Mouse (Mus musculus) cerebellum, adult 9-11 months (tissue): ENCODE results near the gene Gigyf1.
A peak's percentile ranks its signal among the peaks of the same experiment; 100 is the strongest.

Source experiments
- DNase-seq: peaks from one replicate; pipeline ENCODE4 v3.0.0; 2022

The Gigyf1 gene

DNA sequence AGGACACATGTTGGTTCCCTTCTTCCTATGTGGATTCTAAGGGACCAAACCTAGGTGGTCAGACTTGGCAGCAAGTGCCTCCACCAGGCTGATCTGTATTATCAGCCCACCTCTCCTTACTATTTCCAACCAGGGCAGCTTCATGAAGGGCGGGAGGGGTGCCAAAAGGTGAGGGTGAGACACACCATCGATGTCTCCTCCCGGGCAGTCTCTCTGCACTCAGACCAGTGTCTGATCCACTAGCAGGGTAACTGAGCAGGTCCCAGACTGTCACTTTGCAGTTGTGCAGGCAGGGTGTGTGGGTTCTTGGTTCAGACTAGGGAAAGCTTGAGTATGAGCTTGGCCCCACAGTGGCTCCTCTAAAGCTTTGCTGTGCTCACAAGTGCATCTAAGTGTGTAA, 3.5 kb upstream of the Gigyf1 start:
- peak; percentile 50 for DNase-seq

DNA sequence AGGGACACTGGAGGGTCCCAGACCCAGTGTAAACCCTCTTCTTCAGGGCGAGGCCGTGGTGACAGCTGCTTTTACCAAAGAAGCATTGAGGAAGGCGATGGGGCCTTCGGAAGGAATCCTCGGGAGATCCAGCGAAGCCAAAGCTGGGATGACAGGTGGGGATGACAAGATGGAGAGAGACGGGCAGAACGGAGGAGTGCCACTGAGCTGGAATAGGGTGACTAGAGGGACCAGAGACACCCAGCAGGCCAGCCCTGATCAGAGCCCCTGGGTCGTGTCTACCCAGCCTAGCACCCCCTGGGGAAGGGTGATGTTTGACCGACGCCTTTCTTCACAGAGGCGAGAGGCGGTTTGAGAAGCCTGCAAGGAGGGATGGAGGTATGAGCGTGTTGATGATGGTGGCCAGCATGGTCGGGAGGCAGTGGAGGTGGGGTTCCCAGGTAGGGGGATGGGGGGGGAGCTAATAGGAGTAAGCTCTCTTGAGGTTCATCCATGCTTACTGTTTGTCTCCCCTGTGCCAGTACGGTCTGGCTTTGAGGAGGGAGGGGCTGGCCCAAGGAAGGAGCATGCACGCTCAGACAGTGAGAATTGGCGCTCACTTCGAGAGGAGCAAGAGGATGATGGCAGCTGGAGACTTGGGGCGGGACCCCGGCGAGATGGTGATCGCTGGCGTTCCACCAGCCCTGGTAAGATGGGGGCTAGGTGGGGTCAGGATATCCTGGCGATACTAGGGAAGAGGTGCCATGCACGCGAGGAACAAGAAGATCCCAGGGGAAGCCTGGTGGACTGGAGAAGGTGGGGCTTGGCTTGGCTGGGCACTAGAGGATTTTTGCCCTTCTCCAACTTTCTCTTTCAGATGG, 1.6 kb downstream of the Gigyf1 start:
- DNase-seq, result no peak

DNA sequence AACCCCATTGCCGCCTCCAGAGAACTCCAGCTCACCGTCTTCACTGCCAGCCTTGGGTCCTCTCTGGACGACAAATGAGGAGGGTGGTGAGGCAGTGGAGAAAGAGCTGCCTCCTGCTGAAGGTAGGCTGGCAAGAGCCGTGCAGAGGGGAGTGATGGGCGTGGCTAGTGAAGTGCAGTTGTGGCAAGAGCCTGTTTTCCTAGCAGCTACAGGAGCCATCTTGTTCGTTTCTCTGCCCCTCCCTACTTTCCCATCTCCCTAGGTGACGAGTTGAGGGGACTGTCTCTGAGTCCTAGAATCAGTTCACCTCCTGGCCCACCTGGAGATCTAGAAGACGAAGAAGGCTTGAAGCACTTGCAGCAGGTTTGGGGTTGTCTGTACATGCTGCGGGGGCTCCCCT, 3.5 kb downstream of the Gigyf1 start:
- no peak for DNase-seq

DNA sequence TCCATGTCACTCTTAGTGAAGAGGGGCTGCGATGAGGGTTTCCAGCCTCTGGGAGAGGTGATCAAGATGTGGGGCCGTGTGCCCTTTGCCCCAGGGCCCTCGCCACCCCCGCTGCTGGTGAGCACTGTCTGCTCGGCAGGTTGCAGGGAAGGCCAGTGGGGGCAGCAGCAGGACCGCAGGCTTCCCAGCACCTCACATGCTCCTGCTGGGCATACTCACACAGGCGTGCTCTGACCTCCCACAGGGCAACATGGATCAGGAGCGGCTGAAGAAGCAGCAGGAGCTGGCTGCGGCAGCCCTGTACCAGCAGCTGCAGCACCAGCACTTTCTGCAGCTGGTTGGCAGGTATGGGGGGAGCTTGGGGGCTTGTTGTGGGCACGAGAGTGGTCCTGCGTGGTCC, 4.4 kb downstream of the Gigyf1 start:
- DNase-seq, result no peak

DNA sequence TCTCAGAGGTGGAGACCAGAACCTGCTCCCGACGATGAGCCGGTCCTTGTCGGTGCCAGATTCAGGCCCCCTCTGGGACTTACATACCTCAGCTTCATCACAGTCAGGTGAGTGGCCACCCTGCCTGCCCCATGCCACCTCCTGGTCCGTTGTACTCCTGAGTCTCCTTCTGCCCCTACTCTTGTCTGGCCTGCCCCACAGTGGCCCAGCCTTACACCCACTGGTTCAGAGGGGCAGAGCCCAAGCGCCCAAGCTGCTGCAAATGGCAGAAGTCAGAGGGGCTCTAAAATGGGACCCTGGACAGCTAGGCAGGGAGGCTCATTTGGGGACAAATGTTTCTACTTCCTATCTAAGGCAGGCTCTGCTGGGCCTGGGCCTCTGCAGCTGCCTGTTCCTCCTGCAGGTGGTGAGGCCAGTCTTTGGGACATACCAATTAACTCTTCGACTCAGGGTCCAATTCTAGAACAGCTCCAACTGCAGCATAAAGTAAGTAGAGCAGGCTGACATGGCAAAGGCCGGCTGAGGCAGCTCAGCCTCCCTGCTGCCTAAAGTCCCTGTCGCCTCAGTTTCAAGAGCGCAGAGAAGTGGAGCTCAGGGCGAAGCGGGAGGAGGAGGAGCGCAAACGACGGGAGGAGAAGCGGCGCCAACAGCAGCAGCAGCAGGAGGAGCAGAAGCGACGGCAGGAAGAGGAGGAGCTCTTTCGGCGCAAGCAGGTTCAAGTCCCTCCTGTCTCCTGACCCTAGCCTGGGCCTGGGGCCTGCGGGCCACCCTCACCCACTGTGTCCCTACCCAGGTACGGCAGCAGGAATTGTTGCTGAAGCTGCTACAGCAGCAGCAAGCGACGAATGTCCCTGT, 5.3 kb downstream of the Gigyf1 start:
- DNase-seq, result no peak

DNA sequence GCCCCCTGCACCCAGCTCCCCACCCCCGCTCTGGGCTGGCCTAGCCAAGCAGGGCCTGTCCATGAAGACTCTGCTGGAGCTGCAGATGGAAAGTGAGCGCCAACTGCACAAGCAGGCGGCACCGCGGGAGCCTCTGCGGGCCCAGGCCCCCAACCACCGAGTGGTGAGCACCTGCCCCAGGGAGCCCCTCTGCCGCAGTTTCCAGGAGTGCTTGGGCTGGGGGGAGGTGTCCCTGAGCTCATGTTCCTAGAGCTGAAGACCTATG, 5.8 kb downstream of the Gigyf1 start:
- no peak for DNase-seq

DNA sequence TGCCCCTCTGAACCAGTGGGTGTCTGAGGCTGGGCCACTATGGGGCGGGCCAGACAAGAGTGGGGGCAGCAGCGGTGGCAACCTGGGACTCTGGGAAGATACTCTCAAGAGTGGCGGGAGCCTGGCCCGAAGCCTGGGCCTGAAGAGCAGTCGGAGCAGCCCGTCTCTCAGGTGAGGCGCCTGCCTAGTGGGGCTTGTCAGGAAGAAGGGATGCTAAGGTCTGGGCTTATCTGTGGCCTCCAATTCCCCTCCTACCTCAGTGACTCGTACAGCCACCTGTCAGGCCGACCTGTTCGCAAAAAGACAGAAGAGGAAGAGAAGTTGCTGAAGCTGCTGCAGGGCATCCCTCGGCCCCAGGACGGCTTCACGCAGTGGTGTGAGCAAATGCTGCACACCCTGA, 6.3 kb downstream of the Gigyf1 start:
- no peak for DNase-seq

DNA sequence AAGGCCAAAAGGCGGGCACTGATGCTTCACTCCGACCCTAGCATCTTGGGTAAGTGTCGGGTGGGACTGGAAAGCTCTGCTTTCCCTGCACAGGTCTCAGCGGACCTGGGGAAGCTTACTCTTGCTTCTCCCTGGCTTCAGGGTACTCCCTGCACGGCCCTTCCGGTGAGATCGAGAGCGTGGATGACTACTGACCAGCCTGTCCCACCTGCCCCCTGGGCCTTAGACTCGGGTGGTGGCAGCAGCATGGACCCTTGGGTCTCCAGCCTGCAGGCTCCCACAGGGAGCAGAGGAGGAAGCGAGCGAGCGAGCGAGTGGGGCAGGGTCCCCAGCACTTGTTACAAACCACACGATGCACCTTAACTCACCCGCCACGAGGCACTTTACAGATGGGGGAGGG, 7.2 kb downstream of the Gigyf1 start:
- DNase-seq, result no peak

DNA sequence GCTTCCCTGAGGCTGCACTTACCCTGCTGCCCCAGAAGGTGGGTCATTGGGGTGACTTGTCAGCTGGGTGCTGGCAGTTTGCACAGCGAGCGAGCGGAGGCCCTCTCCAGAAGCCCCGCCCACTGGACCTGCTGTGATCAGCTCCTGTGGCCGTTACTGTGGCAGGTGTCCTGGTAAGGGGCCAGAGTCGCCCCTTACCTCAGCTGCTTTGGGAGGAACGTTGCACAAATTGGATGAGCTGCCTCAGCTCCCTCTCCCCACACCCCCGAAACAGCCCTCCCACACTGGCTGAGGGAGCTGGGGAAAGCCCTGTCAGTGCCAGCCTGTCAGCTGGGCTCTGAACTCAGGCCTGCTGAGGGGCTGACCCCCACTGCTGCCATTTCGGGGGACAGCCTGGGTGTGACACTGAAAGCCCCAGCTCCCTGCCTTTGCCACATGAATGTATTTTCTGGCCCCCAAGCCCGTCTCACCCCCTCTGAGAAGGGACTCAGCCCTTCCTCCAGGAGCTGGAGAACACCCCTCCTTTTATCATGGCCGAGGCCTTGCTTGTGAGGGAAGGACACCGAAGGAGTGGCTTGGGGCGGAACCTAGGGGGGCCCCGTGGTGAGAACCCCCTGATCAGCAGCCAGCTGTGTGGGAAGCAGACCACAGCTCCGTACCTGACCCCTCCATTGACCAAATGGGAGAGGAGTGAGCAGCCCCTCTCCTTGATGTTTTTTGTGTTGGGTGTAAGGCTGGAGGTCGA, 8.0 kb downstream of the Gigyf1 start:
- DNase-seq, result peak; percentile 74

DNA sequence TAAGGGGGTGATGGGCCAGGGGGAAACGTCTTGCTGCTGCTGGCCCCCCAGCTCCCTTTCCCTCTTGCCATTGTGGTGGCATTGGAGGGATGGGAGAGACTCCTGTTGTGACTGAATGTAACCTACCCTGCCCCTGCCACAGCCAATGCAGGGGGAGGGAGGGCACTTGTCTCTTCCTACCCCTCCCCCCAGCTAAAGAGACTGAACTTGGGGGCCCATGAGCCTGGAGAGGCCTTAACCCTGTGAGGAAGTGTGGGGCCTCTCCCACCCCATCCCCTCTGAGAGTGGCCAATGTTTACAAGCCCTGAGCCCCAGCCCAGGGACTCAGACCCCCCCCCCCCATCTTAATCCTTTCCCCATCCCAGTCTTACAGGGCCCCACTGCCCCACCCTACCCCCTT, 9.1 kb downstream of the Gigyf1 start:
- DNase-seq, result no peak

DNA sequence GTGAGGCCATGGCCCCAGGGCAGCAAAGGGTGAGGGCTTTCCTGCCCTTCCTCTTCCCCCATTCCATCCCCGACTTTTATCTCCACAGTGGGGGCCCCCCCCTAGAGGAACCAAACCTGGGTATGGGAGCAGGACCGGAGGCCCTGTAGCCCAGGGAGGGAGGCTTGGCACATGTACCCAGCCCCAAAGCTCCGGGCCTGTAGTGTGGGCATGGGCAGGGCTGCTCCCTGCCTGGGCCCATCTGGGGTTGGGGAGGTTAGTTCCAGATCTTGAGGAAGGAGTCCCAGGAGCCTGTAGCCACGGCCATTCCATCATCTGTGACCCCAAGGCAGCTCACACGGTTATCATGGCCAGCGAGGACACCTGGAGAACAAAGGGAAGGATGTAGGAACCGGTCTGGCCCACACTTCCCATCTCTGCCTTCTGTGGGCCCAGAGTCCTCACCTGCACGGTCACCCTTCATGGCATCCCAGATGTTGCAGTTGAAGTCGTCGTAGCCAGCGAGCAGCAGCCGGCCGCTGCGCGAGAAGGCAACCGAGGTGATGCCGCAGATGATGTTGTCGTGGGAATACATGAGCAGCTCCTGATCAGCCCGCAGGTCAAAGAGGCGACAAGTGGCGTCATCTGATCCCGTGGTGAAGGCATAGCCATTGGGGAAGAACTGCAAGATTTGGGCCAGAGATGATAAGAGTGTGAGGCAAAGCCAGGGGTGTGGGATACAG, 10.1 kb downstream of the Gigyf1 start:
- peak; percentile 58 for DNase-seq

DNA sequence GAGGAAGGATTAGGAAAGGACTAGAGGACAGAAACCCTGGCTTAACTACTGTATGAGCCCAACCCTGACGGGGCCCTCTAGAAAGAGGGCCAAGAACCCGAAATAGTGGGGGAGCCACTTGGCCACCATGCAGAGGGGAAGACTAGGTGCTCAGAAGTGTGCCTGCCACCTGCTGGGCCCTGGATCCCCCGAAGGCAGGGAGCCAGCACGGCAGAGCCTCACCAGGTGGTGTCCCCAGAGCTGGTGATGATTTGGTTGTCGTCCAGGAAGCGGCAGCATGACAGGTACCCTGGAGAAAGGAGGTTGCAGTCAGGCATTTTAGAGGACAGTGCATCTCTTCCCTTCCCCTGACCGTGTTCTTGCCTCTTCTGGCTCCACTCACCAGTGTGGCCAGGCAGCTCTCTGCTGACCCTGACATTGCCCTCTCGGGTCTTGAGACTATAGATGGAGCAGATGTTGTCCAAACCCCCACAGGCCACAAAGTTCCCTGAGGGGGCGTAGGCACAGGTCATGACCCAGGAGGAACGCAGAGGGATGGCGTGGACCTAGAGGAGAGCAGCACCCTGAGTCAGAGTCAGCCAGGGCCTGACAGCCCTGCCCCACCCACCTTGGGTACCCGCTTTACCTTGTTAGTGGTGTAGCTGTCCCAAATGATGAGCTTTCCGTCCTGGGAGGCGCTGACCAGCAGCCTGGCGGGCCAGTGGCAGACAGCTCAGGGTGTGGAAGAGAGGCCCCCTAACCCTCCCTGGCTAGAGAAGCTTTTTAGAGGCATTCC, 11.1 kb downstream of the Gigyf1 start:
- DNase-seq, result peak; percentile 69

DNA sequence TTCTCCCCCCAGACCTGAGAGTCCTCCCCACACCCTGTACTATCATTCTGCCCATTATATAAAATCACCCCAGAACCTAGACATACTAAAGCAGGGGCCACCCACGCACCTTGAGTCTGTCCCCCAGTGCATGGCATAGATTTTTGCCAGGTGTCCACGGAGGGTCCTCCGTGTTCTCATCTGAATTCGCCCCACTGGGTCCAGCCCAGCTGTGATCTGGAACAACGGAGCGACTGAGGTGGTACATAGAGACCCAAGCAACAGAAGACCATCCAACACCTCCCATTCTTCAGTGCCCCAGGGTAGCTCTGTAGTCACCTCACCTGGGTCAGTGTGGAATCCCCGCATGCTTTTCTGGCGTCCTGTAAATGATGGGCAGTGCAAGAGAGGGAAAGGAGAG, 11.7 kb downstream of the Gigyf1 start:
- peak; percentile 61 for DNase-seq

DNA sequence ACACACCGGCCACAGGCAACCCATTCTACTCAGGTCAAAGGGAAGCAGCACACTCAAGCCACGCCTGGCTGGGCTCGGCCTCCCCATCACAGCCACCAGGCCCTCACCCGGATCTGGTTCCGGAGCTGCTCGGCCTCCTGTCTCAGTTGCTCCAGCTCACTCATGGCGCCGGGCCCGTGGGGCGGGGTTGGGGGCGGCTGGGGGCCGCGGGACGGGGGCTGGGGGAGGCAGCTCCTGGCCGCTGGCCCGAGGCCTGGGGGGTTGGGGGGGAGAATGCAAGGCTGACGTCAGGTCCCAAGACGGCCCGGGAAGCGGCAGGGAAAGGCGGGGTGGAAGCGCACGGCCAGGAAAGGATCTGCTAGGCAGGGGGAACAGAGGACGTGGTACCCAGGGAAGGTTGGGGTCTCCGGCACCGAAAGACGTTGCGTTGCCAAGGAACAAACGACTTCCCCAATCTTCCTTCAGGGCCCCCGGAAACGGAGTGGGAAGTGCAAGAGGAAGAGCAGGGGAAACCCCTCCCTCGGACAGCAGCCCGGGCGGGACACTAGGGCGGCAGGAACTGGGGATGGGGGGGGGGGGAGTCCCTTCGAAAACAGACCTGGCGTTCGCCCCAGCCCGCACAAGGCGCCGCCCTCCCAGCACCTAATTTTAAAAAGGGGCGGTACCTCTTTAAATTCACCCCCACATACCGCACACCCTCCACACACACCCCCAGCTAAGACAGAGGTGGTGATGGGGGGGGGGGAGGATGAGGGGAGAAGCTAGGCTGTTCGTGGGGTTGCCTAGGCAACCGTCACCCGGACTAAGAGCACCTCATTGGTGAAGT, 12.5 kb downstream of the Gigyf1 start:
- peak; percentile 83 for DNase-seq

DNA sequence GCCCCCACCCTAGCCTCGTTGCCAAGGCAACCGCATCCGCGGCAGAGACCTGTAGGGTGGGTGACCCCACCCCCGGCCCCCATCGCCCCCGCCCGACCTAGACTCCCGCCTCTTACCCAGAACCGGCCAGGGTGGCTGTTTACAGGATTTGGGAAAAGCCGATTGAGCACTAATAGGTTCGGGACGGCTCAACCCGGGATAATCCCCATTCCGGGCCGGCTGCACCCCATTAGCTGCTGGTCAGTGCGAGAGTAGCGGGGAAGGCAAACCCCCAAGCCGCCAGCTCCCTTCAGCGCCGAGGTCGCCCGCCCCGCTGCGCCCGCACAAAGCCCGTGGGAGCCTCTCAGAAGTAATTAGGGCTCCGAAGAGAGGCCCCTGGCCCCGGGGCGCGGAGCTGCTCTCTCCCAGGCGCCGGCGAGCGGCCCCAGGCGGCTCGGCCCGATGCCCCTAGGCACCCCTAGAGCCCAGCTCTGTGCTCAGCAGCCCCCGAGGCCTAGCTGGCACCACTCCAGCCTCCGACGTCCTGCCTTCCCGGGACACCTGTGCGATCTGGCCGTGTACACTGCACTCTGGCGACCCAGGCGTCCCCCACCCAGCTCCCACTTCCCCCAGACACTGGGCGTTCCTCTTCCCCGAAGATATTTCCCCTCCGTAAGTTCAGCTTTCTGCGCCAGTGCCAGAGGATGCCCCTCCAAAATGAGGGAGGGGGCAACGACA, 13.2 kb downstream of the Gigyf1 start:
- DNase-seq, result peak; percentile 84

DNA sequence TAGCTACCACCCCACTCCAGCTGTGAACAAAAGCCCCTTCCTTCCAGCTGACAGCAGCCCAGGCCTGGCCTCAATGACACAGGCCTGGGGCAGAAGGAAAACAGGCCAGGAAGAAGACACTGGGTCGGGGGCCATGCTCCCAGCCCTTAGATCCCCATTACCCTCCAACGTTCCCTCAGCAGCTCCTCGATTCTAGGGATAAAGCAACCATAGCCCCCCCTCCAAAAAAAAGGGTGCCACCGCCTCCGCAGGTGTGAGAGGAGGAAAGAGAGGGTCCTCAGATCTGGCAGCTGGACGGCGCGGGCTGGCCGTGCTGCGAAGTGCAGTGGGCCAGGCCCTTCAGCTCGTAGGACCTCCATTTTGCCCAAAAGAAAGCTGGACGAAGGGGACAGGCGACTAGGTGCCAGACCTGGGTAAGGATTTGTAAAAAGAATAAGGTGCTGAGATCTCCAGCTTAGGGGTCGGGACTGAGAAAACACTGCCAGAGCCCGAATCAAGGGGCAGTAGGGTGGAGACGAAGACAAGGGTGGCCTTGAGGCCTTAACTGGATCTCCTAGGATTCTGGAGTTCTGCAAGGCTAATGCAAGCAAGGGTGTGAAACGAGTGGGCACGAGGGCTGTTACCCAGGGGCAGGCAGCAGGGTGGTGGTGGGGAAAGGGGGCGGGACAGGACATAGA, 13.9 kb downstream of the Gigyf1 start:
- DNase-seq, result peak; percentile 76

DNA sequence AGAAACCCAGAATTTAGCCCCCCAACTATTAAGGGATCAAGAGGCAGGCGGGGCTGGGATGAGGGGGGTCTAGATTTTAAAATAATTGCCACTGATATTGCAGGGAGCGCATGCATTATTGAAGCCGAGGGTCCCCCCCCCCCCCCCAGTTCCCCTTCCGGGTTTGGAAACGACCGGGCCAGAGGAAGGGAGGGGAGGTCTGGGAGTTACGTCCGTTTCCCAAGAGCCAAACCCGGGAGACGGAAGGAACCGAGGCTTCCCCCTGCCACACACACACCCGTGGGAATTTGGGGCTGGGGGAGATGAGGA, 14.4 kb downstream of the Gigyf1 start:
- DNase-seq, result no peak

DNA sequence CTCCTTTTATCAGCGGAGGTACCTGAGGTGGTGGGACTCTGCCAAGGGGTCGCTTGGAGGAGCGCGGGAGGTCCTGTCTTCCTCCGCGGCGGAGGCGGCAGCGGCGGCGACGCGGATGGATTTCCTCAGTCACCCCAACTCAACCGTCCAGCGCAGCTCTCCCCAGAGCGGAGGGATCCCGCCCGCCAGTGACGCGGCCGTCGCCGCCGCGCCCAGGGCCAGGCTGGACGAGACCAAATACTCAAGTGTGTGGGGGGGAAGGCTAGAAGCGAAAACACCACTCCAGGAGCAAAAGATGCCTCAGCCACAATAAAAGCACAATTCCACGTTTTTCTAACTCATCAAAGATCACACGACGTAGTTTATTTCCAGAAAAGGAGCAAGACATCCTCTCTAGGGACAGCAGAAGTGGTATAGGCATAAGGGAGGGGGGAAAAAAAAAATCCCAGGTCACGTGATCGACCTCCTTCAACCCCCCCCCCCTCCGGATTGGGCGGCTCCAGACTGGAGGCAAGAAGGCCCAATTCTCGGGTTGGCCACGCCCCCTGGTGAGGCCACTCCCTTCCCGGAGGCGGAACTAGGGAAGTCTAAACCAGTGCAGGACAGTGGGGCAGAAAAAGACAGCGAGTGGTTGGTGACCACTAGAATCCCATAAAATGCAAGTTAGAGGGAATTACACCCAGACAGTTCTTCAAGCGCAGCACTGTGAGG, 14.9 kb downstream of the Gigyf1 start, which contains the start of the genes Epo and Gnb2:
Gene Epo (minus strand): TSS at position 126 of the 711 bp plus-strand sequence.
Gene Gnb2 (minus strand): TSS at position 394 of the 711 bp plus-strand sequence.
- DNase-seq, result peak; percentile 98

DNA sequence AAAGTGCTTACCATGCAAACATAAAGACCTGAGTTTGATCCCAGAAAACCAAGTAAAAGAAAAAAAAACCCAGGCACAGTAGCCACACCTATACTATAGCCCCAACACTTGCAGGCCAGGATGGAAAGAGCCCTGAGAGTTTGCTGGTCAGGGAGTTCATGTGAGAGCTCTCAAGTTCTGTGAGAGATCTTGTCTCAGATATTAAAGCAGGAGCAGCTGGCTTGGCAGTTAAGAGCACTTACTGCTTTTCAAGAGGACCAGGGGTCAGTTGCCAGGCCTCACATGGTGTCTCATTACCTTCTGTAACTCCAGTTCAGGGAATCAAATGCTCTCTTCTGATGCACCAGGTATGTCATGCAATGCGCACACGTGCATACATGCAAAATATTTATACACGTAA, 16.4 kb downstream of the Gigyf1 start:
- DNase-seq, result peak; percentile 37
